Mouse (Mus musculus) megakaryocyte, embryonic 14.5 days (primary cell): ENCODE data around the gene Smim10l2a. TPM values are rescaled to one million over a fixed set of nuclear protein-coding genes. Genes with fewer than 3 reads are reported as not detected.

Experiments
- H3K27me3 ChIP-seq: replicated peaks from 2 replicates; pipeline ENCODE3; 2012; ENCODE audit warnings: inconsistent platforms
- H3K36me3 ChIP-seq: replicated peaks from 2 replicates; pipeline ENCODE3; 2012; ENCODE audit warnings: low read length, inconsistent platforms, mixed read lengths
- H3K4me1 ChIP-seq: 2 replicates; pipeline ENCODE4 v1.6.1; 2012; ENCODE audit warnings: inconsistent platforms
- H3K4me3 ChIP-seq: replicated peaks from 2 replicates; pipeline ENCODE3; 2012; ENCODE audit warnings: moderate library complexity, mild to moderate bottlenecking, inconsistent platforms
- H3K9me3 ChIP-seq: 2 replicates; pipeline ENCODE4 v1.6.1; 2012; ENCODE audit warnings: inconsistent platforms
- FLI1 ChIP-seq: IDR thresholded peaks from 2 replicates; pipeline ENCODE4 v1.6.1; 2012; ENCODE audit warnings: low read length, inconsistent platforms, mixed read lengths
- GATA1 ChIP-seq: IDR thresholded peaks from 3 replicates; pipeline ENCODE4 v1.6.1; 2012; ENCODE audit warnings: mixed read lengths, low read length, inconsistent platforms, borderline replicate concordance
- polyA plus RNA-seq: library from polyadenylated mRNA; stranded (reverse); fragments of >175 nt; gene quantifications from 2 replicates; pipeline ENCODE4 v1.2.3, GENCODE M21; 2012; ENCODE audit warnings: low replicate concordance; ENCODE audit not compliant: insufficient read depth

The Smim10l2a gene
- polyA plus RNA-seq, 1 experiment, result 1.5 TPM

- peaks cover 8% of the 10 kb centered on the region; the same call in 1 of the 2 replicates for H3K4me1 ChIP-seq
- no peaks in the 10 kb centered on the region for H3K9me3 ChIP-seq
- H3K4me3 ChIP-seq, result no peak overlapping the region
- H3K27me3 ChIP-seq, result no peaks in the 10 kb centered on the region
- no peak for TF ChIP-seq FLI1
- TF ChIP-seq GATA1, result no peak
- H3K36me3 ChIP-seq, result no peaks in the 10 kb centered on the region
These were observed 31.7 kb downstream of the Smim10l2a start for GRCm38 (mm10) chrX:56406128-56406527.

- Histone ChIP-seq H3K9me3 (no peaks in the 10 kb centered on the region), H3K27me3 (peaks cover 1% of the 10 kb centered on the region), H3K4me3 (no peak overlapping the region), H3K4me1 (peaks cover 12% of the 10 kb centered on the region; the same call in 1 of the 2 replicates), H3K36me3 (no peaks in the 10 kb centered on the region)
- TF ChIP-seq FLI1 (no peak), GATA1 (no peak)
These were observed 41.9 kb downstream of the Smim10l2a start for GRCm38 (mm10) chrX:56416277-56416676.

GRCm38 (mm10) chrX:56417541-56417940 is 43.2 kb downstream of the Smim10l2a start:
- Histone ChIP-seq H3K36me3 (no peaks in the 10 kb centered on the region), H3K4me1 (peaks cover 12% of the 10 kb centered on the region; the same call in 1 of the 2 replicates), H3K4me3 (no peak overlapping the region), H3K9me3 (no peaks in the 10 kb centered on the region), H3K27me3 (peaks cover 1% of the 10 kb centered on the region)
- TF ChIP-seq GATA1 (no peak), FLI1 (no peak)

Other genes starting within 250 kb of the Smim10l2a start
- gene 3830403N18Rik, start 238.0 kb upstream of the Smim10l2a start, polyA plus RNA-seq, result not detected in 2 replicates
- gene Gm773, start 161.7 kb upstream of the Smim10l2a start, polyA plus RNA-seq, result not detected in 2 replicates
- not detected in 2 replicates for gene Zfp449, start 28.2 kb upstream of the Smim10l2a start, polyA plus RNA-seq
- gene Gm2174, start 73.4 kb downstream of the Smim10l2a start, polyA plus RNA-seq, result not detected in 2 replicates
- gene Ints6l, start 80.3 kb downstream of the Smim10l2a start, polyA plus RNA-seq, result 2.8 TPM in 1 of 2 replicates, not detected in the other
- not detected in 2 replicates for gene Gm10477, start 150.2 kb downstream of the Smim10l2a start, polyA plus RNA-seq
- gene Gm648, start 175.0 kb downstream of the Smim10l2a start, polyA plus RNA-seq, result not detected in 2 replicates
- 0.57 TPM in 1 of 2 replicates, not detected in the other for gene Mmgt1, start 223.5 kb downstream of the Smim10l2a start, polyA plus RNA-seq
- gene Slc9a6, start 235.2 kb downstream of the Smim10l2a start, polyA plus RNA-seq, result 41.0 and 51.9 TPM in 2 replicates